Comparison of ENCODE assay signal across 13 mouse cellular contexts in the genomic region with DNA sequence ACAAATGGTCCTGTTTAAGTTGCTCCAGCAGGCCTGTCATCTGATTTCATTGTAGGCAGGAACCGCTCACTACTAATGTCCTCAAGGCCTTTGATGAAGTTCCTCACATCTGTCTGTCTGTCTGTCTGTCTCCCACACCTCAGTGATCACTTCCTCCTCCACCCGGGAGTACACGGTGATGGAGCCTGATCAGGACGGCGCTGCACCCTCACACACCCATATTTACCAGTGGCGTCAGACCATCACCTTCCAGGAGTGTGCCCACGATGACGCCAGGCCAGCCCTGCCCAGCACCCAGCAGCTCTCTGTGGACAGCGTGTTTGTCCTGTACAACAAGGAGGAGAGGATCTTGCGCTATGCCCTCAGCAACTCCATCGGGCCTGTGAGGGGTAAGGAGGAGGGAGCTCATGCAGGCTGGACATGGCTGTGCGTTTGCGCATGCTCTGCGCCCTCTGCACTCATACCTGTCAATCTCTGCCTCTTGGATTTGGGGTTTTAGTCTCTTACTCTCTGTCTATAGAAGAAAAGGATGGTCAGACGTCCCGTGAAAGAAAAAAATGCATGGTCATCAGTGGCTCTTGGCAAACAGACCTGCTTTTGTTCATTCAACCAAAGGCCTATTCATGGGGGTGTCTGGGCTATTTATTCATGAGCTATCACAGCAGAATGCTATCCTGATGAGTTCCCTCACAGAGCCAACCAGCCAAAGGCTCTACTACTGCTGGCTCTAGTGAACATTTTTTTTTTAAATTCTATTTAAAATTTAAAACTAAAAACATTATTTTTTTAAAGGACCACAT. TPM values are rescaled to one million over a fixed set of nuclear protein-coding genes. Genes with fewer than 3 reads are reported as not detected.
DNase-seq lines count a peak whose midpoint lies in the region; ATAC-seq lines count a peak whose summit lies in the region.
"Had no signal": no experiment of that assay in that cellular context is flagged by ENCODE, and none has a peak within 500 bp of the region (broad histone marks: within the 10 kb centered on the region; RNA-seq: fewer than 3 reads in every experiment).

No protein-coding gene starts in this region.

- 77% methylated on average over 16 of the region's 16 CpGs for WGBS in midbrain, embryonic 11.5 days
- 79% methylated on average over 16 of the region's 16 CpGs for WGBS in stomach, embryonic 16.5 days

- no peak overlapping the region for H3K9ac ChIP-seq in midbrain, embryonic 11.5 days (ENCODE audit: low read length)
- H3K9ac ChIP-seq in stomach, embryonic 16.5 days (ENCODE audit: low read length): no peak overlapping the region
- H3K9ac ChIP-seq: embryonic facial prominence, embryonic 13.5 days; liver, embryonic 13.5 days had no signal

- ATAC-seq in megakaryocyte, adult 5-6 weeks (ENCODE audit: poor library complexity, severe bottlenecking): no peak
- peak; percentile 61 for ATAC-seq in midbrain, embryonic 11.5 days (ENCODE audit: low FRiP score)
- no peak for ATAC-seq in stomach, embryonic 16.5 days (ENCODE audit: insufficient read depth, low FRiP score)

- peak; percentile 34 to 38 for DNase-seq in cerebellum, postnatal 10 days
- no peak for DNase-seq in cerebellum, postnatal 14 days
- DNase-seq in midbrain, embryonic 11.5 days (ENCODE audit: low spot score, missing footprints): peak; percentile 81
- no peak for DNase-seq in right cerebral cortex, postnatal 25 days
- no peak for DNase-seq in layer of hippocampus, adult 11-12 months (ENCODE audit: low spot score)
- DNase-seq: B cell, adult 2 months; gastrocnemius, postnatal 10 days; liver, embryonic 13.5 days had no signal

- H3K4me3 ChIP-seq in megakaryocyte, embryonic 14.5 days (replicated peaks): peak overlapping the region; percentile 44
- H3K4me3 ChIP-seq in midbrain, embryonic 11.5 days (ENCODE audit: low read depth, low read length): no peak overlapping the region
- H3K4me3 ChIP-seq in stomach, embryonic 16.5 days (replicated peaks; ENCODE audit: low read length): no peak overlapping the region
- H3K4me3 ChIP-seq: embryonic facial prominence, embryonic 13.5 days; liver, embryonic 13.5 days had no signal

- no peaks in the 10 kb centered on the region for H3K36me3 ChIP-seq in megakaryocyte, embryonic 14.5 days (replicated peaks; ENCODE audit: low read length)
- no peaks in the 10 kb centered on the region for H3K36me3 ChIP-seq in midbrain, embryonic 11.5 days (ENCODE audit: control insufficient read depth, insufficient read depth, low read length)
- peaks cover 3% of the 10 kb centered on the region for H3K36me3 ChIP-seq in stomach, embryonic 16.5 days (ENCODE audit: control insufficient read depth, insufficient read depth, low read length)

- H3K9me3 ChIP-seq in megakaryocyte, embryonic 14.5 days: no peaks in the 10 kb centered on the region
- no peaks in the 10 kb centered on the region for H3K9me3 ChIP-seq in midbrain, embryonic 11.5 days (ENCODE audit: control insufficient read depth, low read length)
- no peaks in the 10 kb centered on the region for H3K9me3 ChIP-seq in stomach, embryonic 16.5 days (replicated peaks; ENCODE audit: control insufficient read depth, low read length)
- H3K9me3 ChIP-seq: embryonic facial prominence, embryonic 13.5 days; liver, embryonic 13.5 days had no signal

- no peaks in the 10 kb centered on the region; the same call in 1 of the 2 replicates for H3K4me1 ChIP-seq in megakaryocyte, embryonic 14.5 days
- peaks cover 9% of the 10 kb centered on the region for H3K4me1 ChIP-seq in midbrain, embryonic 11.5 days (ENCODE audit: control insufficient read depth, insufficient read depth, low read length)
- no peaks in the 10 kb centered on the region for H3K4me1 ChIP-seq in stomach, embryonic 16.5 days (ENCODE audit: control insufficient read depth, insufficient read depth, low read length)
- H3K4me1 ChIP-seq: liver, embryonic 13.5 days had no signal

- H3K4me2 ChIP-seq in midbrain, embryonic 11.5 days: no peak overlapping the region
- H3K4me2 ChIP-seq in stomach, embryonic 16.5 days (ENCODE audit: low read depth, low read length): no peak overlapping the region
- H3K4me2 ChIP-seq: embryonic facial prominence, embryonic 13.5 days; liver, embryonic 13.5 days had no signal

- no peak overlapping the region for H3K27ac ChIP-seq in midbrain, embryonic 11.5 days (ENCODE audit: low read depth, low read length)
- 0 out of 2 replicates have a peak overlapping the region, but pooled peaks have one; percentile 4 for H3K27ac ChIP-seq in stomach, embryonic 16.5 days (ENCODE audit: low read length)
- H3K27ac ChIP-seq: embryonic facial prominence, embryonic 13.5 days; liver, embryonic 13.5 days had no signal

- peaks cover 3% of the 10 kb centered on the region for H3K27me3 ChIP-seq in megakaryocyte, embryonic 14.5 days (replicated peaks)
- H3K27me3 ChIP-seq in midbrain, embryonic 11.5 days (ENCODE audit: control insufficient read depth, insufficient read depth, low read length): no peaks in the 10 kb centered on the region
- H3K27me3 ChIP-seq in stomach, embryonic 16.5 days (ENCODE audit: control insufficient read depth, insufficient read depth, low read length): no peaks in the 10 kb centered on the region
- H3K27me3 ChIP-seq: embryonic facial prominence, embryonic 13.5 days; liver, embryonic 13.5 days had no signal

RNA-seq across cellular contexts. Expression of a gene that starts 44.7 kb away (rescaled TPM):
- polyA plus RNA-seq in megakaryocyte, embryonic 14.5 days (2012; ENCODE audit: insufficient read depth, low replicate concordance): not detected in 2 replicates
- total RNA-seq in megakaryocyte, adult 5-6 weeks (2015): 0.11 TPM in 1 of 2 replicates, not detected in the other
- total RNA-seq in megakaryocyte, adult 5-6 weeks (2017): 0.16 TPM in 1 of 2 replicates, not detected in the other
- polyA plus RNA-seq in midbrain, embryonic 11.5 days (2014; fragmentation: Nextera tagmentation; extraction: Ambion mirVana): 42.7 and 44.2 TPM in 2 replicates
- polyA plus RNA-seq in stomach, embryonic 16.5 days (2015; fragmentation: Nextera tagmentation; extraction: Ambion mirVana): 112 and 120 TPM in 2 replicates
- total RNA-seq: megakaryocyte-erythroid progenitor cell, adult 5-6 weeks had no signal

Comparison
In these comparisons a context has a peak if more than half of its experiments do, and no peak if none do; other contexts are left out.
1. DNase-seq: peak in cerebellum, postnatal 10 days (2 of 2) and midbrain, embryonic 11.5 days (single experiment); none in cerebellum, postnatal 14 days (0 of 2), right cerebral cortex, postnatal 25 days (single experiment) and layer of hippocampus, adult 11-12 months (single experiment).
2. RNA of a gene that starts 44.7 kb away (polyA plus RNA-seq): 112 to 120 TPM in stomach, embryonic 16.5 days and 42.7 to 44.2 TPM in midbrain, embryonic 11.5 days; not detected in megakaryocyte, embryonic 14.5 days; every median in the first group is over 10 times any median in the second.